Mouse (Mus musculus): ENCODE measurements around the gene Dop1b.

GRCm38 (mm10) chr16:93829526-93829925, 117.8 kb downstream of the Dop1b start:
- TF ChIP-seq ZC3H11A (IDR thresholded peaks at IDR 0.05; ENCODE audit: borderline replicate concordance, low read depth, low read length) (no peak), CHD2 (IDR thresholded peaks at IDR 0.05; ENCODE audit: low read depth, low read length) (no peak), MAFK (IDR thresholded peaks at IDR 0.05; ENCODE audit: insufficient read depth, low read depth, low read length) (no peak)

Data from ES-E14 (cell line).